Mouse (Mus musculus) kidney, adult 18-20 months (tissue): ENCODE results near the gene Ppp1r14a.
A peak's percentile ranks its signal among the peaks of the same experiment; 100 is the strongest.

Experiments used
- DNase-seq: peaks from one replicate; pipeline ENCODE4 v3.0.0; 2021

Gene Ppp1r14a

DNA sequence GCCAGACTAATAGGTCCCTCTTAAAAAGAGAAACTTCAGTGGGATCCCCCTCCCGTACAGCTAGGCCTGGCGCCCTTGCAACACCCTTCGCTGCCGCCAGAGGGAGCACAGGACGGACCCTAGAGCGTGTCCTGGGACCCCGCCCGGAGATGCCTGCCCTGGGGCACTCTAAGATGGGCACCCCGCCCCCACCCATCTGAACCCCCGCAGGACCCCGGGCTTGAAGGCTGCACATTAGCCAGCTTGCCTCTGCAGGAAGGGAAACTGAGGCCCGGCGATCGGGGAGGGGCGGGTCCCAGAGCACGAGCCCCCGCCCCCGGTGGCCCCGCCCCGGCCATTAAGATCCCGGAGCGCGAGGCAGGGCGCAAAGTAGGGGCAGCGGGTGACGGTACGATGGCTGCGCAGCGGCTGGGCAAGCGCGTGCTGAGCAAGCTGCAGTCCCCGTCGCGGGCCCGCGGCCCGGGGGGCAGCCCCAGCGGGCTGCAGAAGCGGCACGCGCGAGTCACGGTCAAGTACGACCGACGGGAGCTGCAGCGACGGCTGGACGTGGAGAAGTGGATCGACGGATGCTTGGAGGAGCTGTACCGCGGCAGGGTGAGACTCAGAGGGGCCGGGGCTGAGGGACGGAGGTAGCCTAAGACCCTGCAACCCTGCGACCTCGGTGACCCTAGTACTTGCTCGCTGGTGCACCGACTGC lies at the start of gene Ppp1r14a:
Ppp1r14a (plus strand) TSS at position 367 of the 697 bp plus-strand sequence.
- peak; percentile 74 for DNase-seq

DNA sequence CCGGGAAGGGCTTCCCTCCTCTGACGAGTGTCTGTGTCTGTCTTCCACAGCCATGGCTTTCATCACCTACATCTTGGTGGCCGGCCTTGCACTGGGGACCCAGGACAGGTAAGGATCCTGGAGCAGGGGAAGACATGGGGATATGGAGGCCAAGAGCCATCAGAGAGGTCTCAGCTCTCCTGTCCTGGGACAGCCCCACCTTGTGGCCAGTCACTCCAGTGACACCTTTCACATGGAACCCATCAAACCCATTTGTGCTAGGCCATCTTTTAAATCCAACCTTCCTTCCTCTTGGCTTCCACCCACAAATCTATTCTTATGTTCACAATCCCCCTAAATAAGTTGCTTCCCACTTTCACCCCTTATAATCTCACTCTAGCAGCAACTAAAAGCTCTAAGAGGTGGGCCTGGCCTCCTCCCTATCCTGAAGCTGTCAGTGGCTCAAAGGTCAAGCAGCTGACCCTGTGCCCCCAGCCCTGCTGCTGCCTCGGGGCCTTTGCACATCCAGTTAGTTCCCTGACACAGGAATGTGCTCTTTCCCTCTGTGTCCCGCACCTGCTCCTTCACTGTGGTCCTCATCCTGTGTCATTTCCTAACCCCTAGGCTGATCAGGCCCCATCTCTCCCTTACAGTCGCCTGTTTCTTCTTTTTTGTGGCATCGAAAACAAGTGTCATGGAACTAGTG lies 44.2 kb upstream of the Ppp1r14a start:
- DNase-seq: no peak

DNA sequence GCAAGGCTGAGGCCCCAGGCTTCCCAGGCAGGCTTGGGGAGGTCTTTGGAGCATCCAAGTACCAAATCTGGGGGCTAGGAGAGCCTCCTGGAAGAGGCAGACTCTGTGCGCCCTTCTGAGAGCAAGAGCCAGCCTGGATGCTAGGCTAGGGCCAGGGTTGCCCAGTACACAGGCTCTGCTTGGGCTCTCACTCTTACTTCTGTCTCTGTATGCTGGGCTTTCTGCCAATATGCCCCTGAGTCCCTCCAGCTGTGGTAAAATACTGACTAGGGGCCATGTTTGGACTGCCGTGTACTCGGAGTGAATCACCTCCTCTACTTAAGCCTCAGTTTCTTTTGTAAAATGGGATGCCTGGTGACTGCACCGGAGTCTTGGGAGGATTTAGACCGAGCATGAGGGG lies 43.1 kb upstream of the Ppp1r14a start:
- no peak for DNase-seq

DNA sequence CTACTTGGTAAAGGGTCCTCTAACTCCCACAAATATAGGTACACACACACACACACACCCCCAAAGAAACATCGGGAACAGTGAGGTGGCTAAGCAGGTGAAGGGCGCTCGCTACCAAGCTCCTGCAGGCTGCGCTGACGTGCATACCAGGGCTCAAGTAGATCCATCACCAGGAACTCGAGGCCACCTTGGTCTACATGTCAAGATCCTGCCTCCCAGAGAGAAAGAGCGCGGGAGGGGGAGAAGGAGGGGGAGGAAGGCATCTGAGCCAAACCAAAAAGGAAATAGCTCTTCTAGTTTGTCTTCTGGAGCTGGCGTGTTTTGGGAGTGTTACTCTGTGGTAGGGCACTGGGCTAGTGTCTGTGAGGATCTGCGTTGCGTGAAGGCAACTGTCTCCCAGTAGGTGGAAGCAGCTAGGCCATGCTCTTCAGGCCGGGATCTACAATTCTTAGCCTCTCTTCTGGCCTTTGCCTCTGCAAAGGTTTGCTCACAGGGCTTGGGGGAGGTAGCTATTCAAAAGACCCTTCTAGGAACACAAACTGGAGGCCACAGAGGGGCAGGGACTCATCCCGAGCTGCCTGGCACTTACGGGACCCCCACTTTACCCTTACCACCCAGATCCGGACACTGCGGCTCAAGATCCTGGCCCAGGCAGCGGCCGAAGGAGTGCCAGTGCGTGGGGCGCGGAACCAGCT lies 42.3 kb upstream of the Ppp1r14a start:
- no peak for DNase-seq

DNA sequence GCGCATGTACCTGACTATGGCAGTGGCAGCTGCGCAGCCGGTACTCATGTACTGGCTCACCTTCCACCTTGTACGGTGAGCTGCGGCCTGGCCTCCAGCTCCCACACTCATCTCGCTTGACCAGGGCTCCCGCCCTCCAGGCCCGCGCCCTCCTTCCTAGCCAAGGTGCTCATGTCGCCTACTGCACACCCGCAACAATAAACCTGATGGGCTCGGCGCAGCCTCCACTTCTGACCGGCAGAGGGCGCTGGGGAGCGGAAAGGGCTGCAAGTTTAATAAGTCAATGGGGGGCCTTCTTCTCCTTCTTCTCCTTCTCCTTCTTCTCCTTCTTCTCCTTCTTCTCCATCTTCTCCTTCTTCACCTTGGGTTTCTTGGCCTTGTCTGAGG lies 41.8 kb upstream of the Ppp1r14a start:
- DNase-seq: peak; percentile 86

DNA sequence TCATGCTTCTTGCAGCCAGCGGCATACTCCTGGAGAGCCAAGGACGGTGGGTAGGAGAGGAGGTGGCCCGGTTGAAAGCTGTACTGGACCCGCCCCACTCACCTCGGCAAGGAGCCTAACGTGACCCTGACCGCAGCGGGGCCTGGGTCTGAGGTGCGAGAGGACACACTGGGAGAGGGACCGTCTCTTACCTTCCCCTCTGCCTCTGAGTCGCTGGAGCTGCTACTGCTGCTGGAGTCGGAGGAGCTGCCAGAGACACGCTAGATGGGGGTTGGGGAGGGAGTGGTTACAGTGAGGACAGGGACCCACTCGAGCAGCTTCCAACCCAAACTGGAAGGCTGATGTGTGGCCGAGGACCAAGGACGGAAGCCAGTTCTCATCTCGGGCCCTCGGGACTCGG lies 41.4 kb upstream of the Ppp1r14a start:
- no peak for DNase-seq

DNA sequence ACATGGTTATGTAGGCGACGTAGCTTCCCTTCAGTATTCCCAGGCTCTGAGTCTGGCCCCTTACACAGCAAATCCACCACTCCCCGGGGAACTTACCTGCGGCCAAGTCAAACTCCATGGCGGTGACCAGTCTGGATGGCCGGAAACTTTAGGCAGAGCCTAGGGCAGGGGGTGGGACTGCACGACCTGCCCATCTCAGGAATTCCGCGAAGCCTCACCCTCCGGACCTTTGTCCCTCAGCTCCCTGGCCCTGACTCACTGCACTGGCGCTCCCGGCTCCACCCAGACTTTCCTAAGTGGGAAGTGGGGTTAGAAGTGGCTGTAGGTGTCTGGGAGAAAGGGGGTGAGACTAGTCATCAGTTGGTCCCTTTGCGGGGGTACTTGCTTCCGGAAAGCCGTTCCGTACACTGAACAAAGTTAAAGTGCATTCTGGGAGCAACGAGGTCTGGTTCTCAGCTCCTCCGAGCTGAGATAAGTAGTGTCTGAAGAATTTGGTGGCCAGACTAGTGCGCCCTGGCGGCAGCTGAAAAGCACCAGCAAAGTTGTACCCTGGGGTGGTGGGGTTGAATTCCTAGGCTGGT lies 40.8 kb upstream of the Ppp1r14a start, which contains the start of gene 2200002D01Rik:
2200002D01Rik (minus strand) TSS at position 206 of the 581 bp plus-strand sequence.
- DNase-seq: peak; percentile 76

DNA sequence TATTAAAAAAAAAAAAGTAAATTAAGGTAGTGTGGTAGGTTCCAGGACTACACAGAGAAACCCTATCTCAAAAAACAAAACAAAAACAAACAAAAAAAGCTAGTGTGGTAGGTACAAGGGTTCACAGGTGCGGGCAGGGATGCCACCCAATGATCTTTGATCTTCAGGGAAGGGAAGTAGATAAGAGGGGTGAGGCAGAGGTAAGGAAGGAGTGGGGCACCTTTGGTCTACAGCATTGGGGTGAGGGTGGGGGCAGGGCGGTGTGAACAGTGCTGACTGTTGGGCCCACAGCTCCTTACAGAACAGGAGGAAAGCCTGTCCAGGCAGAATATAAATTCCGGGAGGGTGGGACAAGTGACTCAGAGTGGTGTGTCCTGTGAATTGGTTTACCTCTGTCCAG lies 37.9 kb upstream of the Ppp1r14a start:
- no peak for DNase-seq

DNA sequence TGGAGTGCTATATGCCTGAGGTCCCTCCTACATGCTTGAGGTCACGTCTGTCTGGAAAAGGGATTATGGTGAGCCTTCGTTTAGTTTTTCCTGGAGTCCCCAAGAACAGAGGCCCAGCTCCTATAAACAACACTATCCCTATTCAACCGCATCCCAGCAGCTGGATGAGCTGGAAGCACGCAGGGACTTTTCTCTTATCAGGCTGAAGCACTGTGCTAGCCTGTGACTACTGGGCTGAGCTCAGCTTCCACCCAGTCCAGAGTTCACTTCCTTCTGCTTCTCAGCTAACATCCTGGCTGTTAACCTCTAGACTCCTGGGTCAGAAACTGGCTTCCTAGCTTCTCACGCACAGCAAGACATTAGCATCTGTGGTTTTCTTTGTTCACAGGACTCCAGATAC lies 35.3 kb upstream of the Ppp1r14a start:
- peak; percentile 47 for DNase-seq

DNA sequence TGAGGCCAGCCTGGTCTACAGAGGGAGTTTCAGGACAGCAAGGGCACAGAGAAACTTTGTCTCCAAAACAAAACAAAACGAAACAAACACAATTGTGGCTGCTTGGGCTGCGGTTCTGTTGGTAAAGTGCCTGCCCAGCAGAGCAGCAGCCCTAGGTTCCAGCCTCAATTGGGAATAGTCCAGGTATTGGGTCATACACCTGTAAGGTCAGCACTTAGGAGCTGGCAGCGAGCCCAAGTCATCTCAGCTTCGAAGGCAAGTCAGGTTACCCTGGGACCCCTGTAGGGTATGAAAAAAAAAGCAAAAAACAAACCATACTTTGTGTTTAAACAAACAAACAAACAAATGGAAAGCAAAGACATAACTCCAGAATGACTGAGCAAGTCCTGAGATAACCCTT lies 33.2 kb upstream of the Ppp1r14a start:
- DNase-seq: no peak

DNA sequence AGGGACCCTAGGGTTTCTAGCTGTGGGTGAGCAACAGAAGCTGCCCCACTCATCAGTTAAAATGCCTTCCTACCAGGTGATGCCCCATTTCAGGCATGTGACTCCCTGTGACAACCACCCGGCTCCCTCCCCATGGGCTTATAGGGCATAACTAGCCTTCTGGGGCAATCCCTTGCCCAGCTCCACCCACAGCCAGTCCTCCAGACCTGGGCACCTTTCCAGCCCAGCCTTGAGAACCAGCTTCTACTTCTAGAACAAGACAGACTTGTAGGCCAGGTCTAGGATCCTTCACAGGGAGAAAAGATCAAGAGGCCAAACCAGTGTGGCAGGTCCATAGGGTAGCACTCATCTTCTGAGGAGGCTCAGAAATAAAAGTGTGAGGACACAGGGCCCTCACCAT lies 31.7 kb upstream of the Ppp1r14a start:
- DNase-seq: peak; percentile 83

DNA sequence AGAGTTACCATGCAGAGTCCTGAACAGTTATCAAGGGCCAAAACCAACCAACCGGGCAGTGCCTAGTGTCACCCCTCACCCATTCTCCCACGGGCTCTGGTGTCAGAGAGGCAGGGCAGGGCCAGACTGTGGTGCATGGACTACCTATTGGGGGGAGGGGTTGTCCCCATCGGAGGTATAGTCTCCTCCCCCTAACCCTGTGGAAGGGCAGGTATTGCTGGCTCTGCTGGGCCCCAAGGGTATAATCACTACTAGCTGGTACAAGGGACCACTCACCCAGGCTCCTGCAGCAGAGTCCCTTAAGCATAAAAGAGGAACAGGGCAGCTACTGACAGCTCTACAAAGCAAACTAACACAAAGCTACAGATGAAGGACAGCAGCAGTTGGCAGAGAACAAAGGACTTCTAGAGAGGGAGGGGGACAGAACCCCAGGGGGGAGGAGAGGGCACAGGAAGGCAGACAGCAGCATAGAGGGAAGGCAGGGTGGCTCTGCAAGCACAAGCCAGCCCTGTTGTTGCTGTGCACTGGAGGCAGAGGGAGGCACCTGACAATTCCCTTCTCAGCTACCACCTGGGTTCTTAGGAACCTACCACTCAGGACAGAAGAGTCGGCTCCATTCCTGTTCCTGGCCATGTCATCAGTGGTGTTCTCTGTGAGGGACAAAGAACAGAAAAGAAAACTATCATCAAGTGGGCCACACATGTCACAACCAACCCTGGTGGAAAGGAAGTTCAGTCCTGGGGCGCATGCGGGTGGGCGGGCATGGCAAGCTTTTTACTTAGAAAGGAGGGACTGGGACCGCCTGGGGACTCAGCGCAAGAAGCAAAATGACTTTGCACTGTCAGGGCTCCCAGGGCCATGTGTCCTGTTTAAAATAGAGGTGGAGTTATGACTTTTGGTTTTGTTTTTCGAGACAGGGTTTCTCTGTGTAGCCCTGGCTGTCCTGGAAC lies 29.1 kb upstream of the Ppp1r14a start:
- no peak for DNase-seq

DNA sequence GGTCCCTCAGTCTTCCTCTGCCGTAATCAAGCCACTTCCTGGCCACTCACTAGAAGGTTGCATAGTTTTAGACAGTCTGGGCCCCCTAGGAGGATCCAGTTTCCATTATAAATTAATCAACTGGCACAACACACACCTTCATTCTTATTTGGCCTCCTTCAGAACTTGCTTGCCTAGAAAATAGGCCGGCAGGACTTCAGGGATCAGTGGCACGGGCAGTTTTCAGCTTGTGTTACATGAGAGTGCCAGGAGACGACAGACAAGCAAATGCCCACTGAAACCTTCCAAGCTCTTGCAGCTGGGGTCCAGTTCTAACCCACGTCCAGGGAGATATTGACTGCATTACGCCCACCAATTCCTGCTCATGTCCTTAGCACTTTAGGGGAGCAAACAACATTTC lies 27.0 kb upstream of the Ppp1r14a start:
- DNase-seq: peak; percentile 60

DNA sequence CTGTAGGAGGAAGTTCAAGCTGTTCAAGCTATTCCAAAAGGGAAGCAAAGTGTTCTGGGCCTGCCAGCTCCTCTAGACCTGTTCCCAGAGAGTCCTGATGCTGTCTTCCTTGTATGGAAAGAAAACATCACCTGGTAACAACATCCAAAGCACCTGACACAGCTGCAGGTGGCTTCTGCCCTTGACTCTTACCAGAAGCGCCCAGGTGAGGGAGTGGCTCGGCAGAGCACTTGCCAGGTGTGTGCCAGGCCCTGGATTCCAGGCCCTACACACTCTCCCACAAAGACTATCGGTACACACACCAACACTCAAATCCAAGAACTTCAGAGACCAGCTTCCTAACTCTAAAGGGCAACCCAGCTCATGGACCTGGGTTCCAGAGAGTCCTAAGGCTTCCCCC lies 25.3 kb upstream of the Ppp1r14a start:
- no peak for DNase-seq

DNA sequence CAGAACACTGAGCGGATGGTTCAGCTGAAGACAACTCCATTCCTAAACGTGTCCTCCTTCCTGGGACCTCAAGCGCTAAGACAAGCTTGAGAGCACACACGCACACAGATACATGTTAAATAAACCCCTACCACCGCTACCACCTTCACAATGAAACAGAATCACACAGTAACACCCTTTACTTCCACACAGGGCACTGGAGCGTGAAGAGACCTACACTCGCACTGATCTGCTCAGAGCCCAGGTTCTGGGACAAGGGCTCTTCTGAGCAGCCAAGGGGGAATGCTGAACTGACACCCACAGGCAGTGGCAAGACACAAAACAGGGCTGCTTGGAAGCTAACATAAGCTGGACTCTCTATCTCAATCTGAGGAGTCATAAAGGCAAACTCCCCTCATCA lies 23.5 kb upstream of the Ppp1r14a start:
- peak; percentile 29 for DNase-seq

DNA sequence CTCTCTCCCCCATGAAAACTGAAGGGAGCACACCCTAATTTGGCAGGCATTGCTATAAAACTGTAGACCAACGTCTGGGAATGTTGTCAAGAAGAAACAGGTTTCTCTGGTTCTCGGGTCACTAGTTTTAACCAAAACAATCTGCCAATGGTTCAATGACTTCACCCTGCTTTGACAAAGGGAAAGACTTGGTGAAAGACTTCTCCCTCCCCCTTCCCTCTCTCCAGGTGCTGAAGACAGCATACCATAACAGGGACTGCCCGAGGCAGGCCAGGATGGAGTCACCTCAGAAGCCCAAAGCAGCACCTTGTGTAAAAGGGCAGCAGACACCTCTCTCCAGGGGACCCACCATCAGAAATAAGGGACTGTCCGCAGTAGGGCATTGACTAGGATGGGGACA lies 22.2 kb upstream of the Ppp1r14a start:
- peak; percentile 52 for DNase-seq

DNA sequence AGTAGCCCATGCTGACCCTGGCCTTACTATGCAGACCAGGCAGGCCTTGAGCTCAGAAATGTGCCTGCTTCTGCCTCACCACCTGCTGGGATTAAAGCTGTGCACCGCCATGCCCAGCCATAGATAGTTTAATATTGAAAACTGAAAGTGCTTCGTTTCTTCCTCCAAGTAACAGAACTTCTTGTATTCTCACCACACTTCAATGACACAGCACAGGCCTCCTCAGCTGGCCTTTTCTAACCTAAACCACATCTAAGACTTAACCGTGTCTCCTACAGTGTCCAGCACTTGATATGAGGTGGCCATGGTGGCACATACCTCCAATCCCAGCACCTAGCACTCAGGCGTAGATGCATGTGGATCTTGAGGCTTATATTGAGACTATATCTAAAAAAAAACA lies 18.7 kb upstream of the Ppp1r14a start:
- DNase-seq: no peak

DNA sequence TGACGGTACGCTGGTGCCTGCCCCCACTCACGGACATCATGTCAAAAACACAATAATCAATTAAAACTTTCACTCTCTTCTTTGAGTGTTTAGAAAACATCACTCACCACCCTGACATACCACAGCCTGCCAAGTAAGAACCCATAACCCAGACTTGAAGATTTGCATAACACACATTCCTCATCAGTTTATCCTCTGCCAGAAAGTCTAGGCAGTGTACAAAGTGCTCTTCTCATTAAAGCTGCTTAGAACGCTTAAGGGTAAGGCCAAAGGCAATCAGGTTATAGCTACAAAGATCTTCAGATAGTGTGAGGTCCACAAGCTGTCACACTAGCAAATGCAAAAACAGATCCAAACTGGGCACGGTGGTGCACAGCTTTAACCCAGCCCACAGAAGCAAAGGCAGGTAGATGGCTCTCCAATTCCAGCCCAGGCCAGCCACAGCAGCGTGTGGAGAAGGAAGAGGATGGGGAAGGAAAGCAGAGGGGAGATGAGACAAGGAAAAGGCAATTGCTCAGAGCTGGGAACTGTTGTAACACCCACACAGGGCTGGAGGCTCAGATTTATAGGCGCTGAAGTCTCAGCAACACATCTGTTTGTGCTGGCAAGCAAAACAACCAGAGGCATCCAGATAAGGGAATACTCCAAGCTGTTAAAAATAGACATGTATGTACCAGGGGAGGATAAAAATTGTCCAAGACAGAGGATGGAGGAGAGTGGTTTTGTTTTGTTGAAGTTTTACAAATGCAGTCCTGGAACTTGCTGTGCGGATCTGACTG lies 17.2 kb upstream of the Ppp1r14a start:
- no peak for DNase-seq

DNA sequence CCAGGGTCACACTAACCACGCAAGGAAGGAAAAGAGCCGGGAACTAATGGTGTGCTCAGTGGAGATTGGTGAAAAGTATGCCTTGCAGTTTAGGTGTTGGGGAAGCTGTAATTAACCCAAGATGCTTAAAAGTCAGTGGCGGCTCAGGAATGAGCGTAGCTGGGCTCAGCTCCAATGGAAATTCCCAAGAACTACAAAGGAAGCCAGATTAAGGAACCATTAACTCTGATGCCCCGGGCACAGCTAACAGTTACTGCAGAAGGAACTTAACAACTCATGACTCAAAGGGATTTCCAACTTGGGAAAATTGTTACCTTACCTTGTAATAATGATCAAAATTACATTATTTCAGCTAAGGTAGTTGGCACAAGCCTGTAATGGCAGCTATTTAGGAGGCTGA lies 12.4 kb upstream of the Ppp1r14a start:
- peak; percentile 68 for DNase-seq

DNA sequence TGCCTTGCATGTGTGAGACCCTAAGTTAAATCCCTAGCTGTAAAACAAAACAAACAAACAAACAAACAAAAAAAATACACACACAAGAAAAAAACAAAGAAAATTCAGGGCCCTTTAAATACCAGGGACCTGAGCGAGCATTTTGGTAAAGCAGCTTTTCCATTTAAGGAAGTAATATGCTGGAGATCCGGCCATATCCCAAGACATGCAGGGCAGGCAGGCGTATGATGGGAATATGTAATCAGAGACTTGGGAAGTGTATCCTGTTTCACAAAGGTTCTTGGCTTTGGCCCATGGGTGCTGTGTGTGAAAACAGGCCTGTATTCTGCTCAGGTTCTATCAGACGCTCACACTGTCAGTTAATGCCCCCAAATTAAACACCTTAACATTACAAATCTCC lies 11.6 kb upstream of the Ppp1r14a start:
- no peak for DNase-seq

DNA sequence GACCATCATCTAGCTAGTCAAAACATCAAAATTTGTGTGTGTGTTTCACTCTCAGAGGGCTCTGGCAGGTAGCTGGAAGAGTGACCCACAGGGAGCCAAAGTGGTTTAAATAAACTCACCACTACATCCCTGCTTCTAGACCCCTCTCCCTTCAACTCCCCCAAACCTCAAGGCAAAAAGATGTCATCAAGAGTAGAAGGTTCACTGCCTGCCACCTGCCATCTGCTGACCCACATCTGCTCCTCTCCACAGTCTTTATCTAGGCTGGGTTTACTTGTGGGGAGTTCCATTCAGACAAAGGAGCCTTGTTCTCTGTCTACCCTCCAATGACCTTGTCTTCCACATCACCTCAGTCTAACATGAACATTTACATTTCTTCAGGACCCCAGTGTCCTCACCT lies 9.8 kb upstream of the Ppp1r14a start:
- no peak for DNase-seq

DNA sequence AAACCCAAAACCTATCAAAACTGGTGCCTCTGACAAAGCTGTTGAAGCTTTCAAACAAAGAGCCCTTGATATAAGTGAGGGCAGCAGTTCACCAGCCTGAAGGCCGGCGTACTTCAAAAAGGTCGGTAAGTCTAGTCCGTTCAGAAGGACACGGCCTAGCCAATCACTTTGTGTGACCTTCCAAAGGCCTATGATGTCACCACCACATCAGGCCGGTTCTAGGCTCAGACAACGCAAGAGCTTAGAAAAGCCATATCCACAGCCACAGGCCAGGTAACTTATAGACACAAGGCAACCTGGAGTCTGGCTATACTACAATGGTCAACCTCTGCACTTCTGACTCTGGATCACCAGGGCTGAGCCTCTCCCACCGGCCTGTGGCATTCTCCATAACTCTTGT lies 9.2 kb upstream of the Ppp1r14a start:
- DNase-seq: no peak
